Mouse (Mus musculus): ENCODE measurements around the gene Numb. TPM values are rescaled to one million over a fixed set of nuclear protein-coding genes. Genes with fewer than 3 reads are reported as not detected.
"Not testable (repeated sequence)": the region's sequence is repeated elsewhere in the genome, so short reads cannot be mapped to it uniquely, and the experiment has no call there.

Numb gene
- total RNA-seq, 4 experiments from 2014 or later: 42.0 to 62.1 (median 55.7) TPM

- no peak for DNase-seq
Measured at GRCm38 (mm10) chr12:83922724-83923485, 1.2 kb upstream of the Numb start.

GRCm38 (mm10) chr12:83920721-83921441 lies 853 bp downstream of the Numb start:
- DNase-seq: peak; percentile 41

GRCm38 (mm10) chr12:83916884-83917283 lies 4.8 kb downstream of the Numb start:
- DNase-seq: no peak

- no peak for DNase-seq
Measured at GRCm38 (mm10) chr12:83914797-83915196, 6.9 kb downstream of the Numb start.

GRCm38 (mm10) chr12:83914202-83914740 lies 7.5 kb downstream of the Numb start:
- DNase-seq: no peak

- DNase-seq: no peak
Measured at GRCm38 (mm10) chr12:83910451-83910850, 11.3 kb downstream of the Numb start.

- DNase-seq: no peak
Measured at GRCm38 (mm10) chr12:83892926-83893325, 28.8 kb downstream of the Numb start.

- no peak for DNase-seq
Measured at GRCm38 (mm10) chr12:83891278-83891677, 30.5 kb downstream of the Numb start.

GRCm38 (mm10) chr12:83889128-83889527 lies 32.6 kb downstream of the Numb start:
- DNase-seq: no peak

GRCm38 (mm10) chr12:83885516-83886285 lies 36.0 kb downstream of the Numb start:
- peak; percentile 47 for DNase-seq

- not testable (repeated sequence) for DNase-seq
Measured at GRCm38 (mm10) chr12:83885065-83885464, 36.7 kb downstream of the Numb start.

- DNase-seq: no peak
Measured at GRCm38 (mm10) chr12:83882503-83882902, 39.2 kb downstream of the Numb start.

GRCm38 (mm10) chr12:83882088-83882487 lies 39.6 kb downstream of the Numb start:
- DNase-seq: no peak

- DNase-seq: no peak
Measured at GRCm38 (mm10) chr12:83880913-83881312, 40.8 kb downstream of the Numb start.

- DNase-seq: no peak
Measured at GRCm38 (mm10) chr12:83875097-83875496, 46.6 kb downstream of the Numb start.

GRCm38 (mm10) chr12:83874597-83874996 lies 47.1 kb downstream of the Numb start:
- DNase-seq: no peak

- no peak for DNase-seq
Measured at GRCm38 (mm10) chr12:83864501-83864900, 57.2 kb downstream of the Numb start.

GRCm38 (mm10) chr12:83861880-83862279 lies 59.9 kb downstream of the Numb start:
- DNase-seq: no peak

GRCm38 (mm10) chr12:83860688-83861087 lies 61.0 kb downstream of the Numb start:
- DNase-seq: no peak

GRCm38 (mm10) chr12:83858052-83858451 lies 63.7 kb downstream of the Numb start:
- DNase-seq: no peak

- no peak for DNase-seq
Measured at GRCm38 (mm10) chr12:83855211-83855610, 66.5 kb downstream of the Numb start.

GRCm38 (mm10) chr12:83854281-83854680 lies 67.5 kb downstream of the Numb start:
- no peak for DNase-seq
